Mouse (Mus musculus): ENCODE results near the gene Nhlrc2.
"Not testable (repeated sequence)": the region's sequence is repeated elsewhere in the genome, so short reads cannot be mapped to it uniquely, and the experiment has no call there.

Nhlrc2 gene

DNA sequence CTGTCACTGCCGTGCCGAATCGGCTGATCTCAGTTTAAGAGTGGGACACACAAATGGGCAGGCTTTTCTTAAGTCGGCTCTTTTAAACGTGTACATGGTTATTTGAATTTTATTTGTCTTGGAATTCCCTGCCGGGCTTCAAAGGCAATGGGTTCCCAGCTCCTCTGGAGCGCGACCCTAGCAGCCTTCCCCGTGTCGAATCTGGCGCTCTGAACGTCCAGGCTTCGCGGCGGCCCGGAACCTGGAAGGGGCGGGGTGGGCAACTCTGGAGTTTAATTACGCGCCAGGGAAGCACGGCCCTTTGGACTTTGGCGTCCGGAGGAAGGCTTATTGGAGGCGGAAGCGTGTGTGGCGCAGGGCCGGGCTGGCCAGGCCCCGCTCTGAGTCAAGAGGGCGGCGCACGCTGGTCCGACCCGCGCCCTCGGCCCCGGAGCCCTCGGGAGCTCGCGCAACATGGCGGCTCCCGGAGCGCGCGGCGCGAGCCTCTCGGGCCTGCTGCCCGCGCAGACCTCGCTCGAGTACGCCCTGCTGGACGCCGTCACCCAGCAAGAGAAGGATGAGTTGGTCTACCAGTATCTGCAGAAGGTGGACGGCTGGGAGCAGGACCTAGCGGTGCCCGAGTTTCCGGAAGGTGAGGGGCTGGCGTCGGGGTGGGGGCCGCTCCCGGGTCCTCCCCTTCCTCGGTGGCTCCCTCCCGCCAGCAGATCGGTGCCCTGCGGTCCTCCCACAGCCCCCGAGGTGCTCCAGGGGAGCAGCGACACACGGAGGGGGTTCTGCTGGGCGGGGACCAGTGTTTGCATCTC, at the start of gene Nhlrc2:
Gene Nhlrc2, plus strand, starts transcription at position 32 of the 803 bp plus-strand sequence.
- CTCF ChIA-PET = interaction anchor here in 2 of 4 experiments (0.6 to 0.7 kb wide), 2 partner anchors 50 to 117 kb away, joined by 3 to 5 read pairs; no protein-coding TSS in a partner anchor
- POLR2A ChIA-PET = interaction anchor here (0.6 to 1.6 kb wide), 25 partner anchors 11 to 1386 kb away, joined by 3 to 8 read pairs (median 3); no protein-coding TSS in a partner anchor

DNA sequence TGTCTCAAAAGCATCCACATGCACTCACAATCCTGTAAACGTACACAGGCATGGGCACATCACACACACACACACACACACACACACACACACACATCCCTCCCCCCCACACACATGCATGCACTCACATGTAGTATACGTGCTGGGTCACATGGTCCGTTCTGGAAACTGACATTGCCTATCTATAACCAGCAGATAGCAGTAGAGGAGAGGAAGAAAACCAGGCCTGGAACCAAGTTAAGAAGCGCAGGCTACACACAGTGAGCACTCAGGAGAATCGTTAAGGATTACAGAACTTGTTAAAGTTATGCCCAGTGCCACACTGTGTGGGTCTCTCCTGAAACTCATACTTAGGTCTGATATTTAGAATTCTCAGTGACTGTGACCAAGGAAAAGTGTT, 45.0 kb upstream of the Nhlrc2 start:
- CTCF ChIA-PET = interaction anchor here in 1 of 4 experiments (0.7 kb wide), 1 partner anchor 947 kb away, joined by 3 read pairs; no protein-coding TSS in a partner anchor
- POLR2A ChIA-PET = not testable (repeated sequence)

DNA sequence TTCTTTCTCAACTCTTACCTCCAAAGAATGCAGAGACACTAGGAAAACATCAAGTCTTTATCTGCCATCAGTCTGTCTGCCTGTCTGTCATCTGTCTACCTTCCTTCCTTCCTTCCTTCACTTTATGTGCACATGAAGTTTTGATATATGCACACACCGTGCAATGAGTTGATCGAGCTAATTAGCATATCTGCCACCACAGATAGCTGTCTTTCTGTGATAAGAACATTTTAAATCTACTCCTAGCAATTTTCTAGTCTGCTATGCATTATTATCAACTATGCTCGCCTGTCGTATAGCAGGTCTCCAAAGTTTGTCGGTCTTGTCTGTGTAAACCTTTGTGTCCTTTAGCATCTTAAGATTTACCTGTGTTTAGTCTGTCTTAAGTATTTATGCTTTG, 44.5 kb upstream of the Nhlrc2 start:
- ChIA-PET POLR2A (interaction anchor here in 1 of 4 experiments (0.7 kb wide), 1 partner anchor 15 kb away, joined by 3 read pairs; no protein-coding TSS in a partner anchor), CTCF (interaction anchor here in 1 of 4 experiments (0.9 kb wide), 1 partner anchor 20 kb away, joined by 3 read pairs; no protein-coding TSS in a partner anchor)

DNA sequence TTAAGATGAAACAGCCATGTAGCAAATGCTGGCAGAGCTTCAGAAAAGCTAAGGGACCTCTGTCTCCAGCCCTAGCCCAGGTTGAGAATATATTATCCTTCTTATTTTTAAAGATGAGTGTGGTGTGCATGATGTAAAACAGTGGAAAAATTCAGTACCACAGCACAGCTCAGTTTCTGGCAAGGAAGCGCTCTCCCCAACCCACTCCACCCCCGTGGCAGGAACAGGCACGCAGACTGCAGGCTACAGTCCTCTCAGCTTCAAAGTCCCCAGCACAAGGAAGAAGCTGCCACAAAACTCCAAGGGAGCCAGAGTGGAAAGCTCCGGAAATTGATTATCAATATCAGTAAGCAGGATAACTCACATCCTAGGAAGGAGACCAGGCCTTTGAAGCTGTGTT, 36.9 kb upstream of the Nhlrc2 start:
- CTCF ChIA-PET = interaction anchor here in 1 of 4 experiments (0.6 kb wide), 1 partner anchor 112 kb away, joined by 3 read pairs; no protein-coding TSS in a partner anchor
- POLR2A ChIA-PET = interaction anchor here in 3 of 4 experiments (0.5 to 2.2 kb wide), 13 partner anchors 8 to 265 kb away, joined by 3 to 14 read pairs (median 4); partner anchors contain the start of genes Dclre1a (in 1 of the 3) and Nhlrc2 (in 1 of the 3)

DNA sequence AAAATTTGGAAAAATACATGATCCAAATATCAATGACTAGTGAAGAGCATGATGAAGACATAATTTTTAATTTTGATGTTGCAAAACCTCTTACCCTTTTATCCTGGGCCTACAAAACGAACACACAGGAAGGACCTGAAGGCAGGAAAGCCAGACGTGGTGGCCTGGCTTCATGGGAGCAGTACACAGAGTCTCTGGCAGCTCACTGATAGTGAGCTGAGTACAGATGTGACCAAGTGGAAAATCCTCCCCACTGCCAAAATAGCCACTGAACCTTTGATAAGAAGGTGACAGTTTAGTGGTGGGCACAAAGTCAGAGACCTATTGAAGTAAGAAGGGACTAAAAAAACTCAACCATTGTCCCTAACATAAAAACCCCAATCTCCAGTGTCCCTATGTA, 34.5 kb upstream of the Nhlrc2 start:
- POLR2A ChIA-PET = interaction anchor here in 2 of 4 experiments (0.5 to 1.5 kb wide), 4 partner anchors 31 to 943 kb away, joined by 3 read pairs; no protein-coding TSS in a partner anchor

DNA sequence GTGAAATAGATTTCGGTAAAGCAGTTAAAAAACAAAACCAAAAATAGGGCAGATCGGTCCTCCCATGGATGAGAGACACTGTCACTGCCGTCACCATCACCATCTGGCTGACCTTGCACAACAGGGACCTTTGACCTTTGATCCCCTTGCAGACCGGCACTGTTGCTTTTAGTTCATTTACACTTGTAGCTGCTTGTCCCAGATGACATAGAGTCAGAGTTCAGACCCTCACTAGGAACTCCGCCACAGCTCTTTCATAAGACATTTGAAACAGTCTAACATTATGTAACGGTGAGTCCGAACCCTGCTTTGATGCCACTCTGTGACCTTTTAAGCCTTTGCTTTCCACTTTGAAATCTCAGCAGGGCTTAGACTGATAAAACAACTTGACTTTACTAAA, 28.7 kb upstream of the Nhlrc2 start:
- CTCF ChIA-PET = not testable (repeated sequence)
- POLR2A ChIA-PET = interaction anchor here in 2 of 4 experiments (1.3 to 1.9 kb wide), 2 partner anchors 8 kb away, joined by 4 to 5 read pairs; no protein-coding TSS in a partner anchor

More for the DNA sequence above, 34.5 kb upstream of the Nhlrc2 start:
- CTCF ChIA-PET = interaction anchor here in 2 of 4 experiments (0.5 to 0.6 kb wide), 2 partner anchors 19 to 281 kb away, joined by 3 read pairs; no protein-coding TSS in a partner anchor

DNA sequence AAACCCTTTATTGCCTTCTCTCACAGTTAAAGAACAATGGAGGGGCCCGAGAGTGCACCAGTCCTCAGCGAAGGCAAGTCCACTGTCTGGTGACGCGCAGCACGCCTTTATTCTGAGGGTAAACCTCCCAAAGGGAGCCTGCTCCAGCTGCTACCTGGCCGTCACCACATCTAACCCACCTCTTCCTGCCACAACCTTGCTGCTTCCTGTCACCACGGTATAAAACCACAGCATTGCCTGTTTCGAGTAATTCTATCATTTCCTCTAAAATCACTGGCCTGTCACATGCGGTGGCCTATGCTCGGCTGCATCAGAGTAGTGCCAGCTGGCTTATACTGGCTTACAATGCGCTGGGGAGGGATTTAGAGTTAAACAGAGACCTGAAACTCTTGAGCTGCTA, 17.5 kb upstream of the Nhlrc2 start:
- POLR2A ChIA-PET = interaction anchor here in 3 of 4 experiments (0.6 to 1.6 kb wide), 4 partner anchors 9 to 198 kb away, joined by 3 to 6 read pairs (median 4); partner anchors contain the start of genes Dclre1a (in 1 of the 3) and Nhlrc2 (in 1 of the 3)

DNA sequence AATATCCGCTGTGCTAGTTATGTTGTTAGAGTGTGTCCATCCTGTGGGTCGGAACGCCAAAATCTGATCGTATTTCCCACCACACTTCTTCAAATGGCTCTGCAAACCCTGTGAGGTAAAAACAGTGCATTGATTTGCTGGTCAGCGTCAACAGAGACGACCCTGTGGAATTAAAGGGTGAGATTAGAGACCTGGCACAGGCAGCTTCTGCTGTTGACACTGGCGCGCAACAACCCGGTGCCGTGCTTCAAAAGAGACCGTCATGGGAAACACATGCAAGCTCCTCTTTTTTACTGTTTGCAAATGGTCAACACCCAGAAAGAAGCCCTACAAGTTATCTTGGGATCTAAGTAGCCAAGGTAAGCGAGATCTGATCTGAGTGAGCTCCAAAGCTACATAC, 16.8 kb upstream of the Nhlrc2 start:
- ChIA-PET CTCF (no interaction called here), POLR2A (interaction anchor here in 1 of 4 experiments (1.1 to 1.6 kb wide), 2 partner anchors 9 to 16 kb away, joined by 4 to 5 read pairs; partner anchors contain the start of genes Dclre1a and Nhlrc2)

More for the DNA sequence above, 17.5 kb upstream of the Nhlrc2 start:
- CTCF ChIA-PET = interaction anchor here in 1 of 4 experiments (0.7 kb wide), 1 partner anchor 620 kb away, joined by 3 read pairs; no protein-coding TSS in a partner anchor

DNA sequence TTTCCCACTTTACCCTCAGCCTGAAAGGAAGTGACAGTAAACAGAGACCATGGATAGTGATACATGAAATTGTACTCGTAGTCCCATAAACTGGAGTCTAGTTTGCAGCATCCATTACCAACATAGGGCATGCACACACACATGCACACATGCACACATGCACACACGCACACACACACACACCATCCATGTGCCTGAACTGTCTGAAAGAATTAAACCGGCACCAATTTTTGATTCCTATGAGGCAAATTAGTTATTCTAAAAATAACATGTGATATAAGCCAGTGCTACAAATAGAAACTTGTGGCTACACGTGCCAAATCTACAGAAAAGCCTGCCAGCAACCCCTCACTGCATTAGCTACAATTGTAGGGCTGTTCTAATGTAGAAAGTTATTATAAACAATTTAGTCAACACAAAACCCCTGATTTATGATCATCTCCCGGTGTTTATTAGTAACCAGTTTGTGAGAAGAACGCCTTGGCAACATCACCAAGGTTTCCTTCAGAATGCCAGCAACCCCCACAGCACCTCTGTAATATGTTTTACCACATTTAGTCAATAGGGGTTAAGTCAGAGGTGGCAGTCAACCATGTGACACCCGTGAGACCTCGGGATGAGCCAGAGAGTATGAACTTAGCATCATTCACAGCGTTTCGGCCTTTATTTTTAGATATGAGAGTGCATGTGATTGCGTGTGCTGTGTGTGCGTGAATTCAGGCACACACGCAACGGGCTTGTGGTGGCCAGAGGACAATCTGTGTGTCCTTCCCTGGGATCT, 14.6 kb upstream of the Nhlrc2 start:
- POLR2A ChIA-PET = interaction anchor here in 1 of 4 experiments (0.9 to 1.0 kb wide), 2 partner anchors 11 to 229 kb away, joined by 3 read pairs; no protein-coding TSS in a partner anchor
- CTCF ChIA-PET = no interaction called here

DNA sequence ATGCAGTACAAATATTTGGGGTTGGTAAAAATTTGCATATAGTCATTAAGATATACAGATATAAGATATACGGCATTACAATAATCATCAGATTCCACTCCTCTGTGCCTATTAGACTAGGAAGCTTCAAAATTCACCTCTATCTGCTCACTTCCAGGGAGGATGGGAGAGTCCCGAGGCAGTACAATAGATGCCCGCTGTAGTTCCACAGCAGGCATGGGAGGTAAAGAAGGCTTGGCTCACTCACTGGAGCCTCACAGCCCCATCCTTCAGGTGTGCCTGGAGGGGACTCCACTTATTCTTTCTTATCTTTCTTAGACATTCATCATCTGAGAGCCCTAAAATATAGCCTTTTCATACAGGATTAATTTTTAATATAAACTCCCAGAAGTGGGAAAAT, 13.7 kb upstream of the Nhlrc2 start:
- CTCF ChIA-PET = no interaction called here
- POLR2A ChIA-PET = interaction anchor here in 2 of 4 experiments (0.6 to 0.9 kb wide), 2 partner anchors 11 to 95 kb away, joined by 3 to 4 read pairs; no protein-coding TSS in a partner anchor

DNA sequence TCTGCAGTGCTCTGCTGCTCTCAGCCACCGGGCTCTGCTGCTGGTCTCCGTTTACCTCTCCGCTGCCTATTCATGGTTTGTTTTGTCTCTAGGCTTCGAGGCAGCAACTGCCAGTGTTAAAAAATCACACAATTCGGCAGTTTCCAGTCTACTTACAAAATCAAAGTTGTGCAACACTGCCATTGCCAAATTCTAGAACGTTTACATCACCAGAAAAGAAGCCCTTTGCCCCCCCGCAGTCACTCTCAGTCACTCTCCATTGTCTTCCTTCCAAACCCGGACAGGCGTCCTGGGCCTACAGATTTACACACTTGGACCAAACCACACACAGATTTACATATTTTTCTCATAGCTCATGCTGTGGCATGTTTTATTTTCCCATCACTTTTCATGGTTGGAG, 13.0 kb upstream of the Nhlrc2 start:
- ChIA-PET POLR2A (interaction anchor here in 1 of 4 experiments (0.6 kb wide), 1 partner anchor 94 kb away, joined by 4 read pairs; no protein-coding TSS in a partner anchor), CTCF (interaction anchor here in 1 of 4 experiments (0.6 kb wide), 1 partner anchor 301 kb away, joined by 8 read pairs; no protein-coding TSS in a partner anchor)

DNA sequence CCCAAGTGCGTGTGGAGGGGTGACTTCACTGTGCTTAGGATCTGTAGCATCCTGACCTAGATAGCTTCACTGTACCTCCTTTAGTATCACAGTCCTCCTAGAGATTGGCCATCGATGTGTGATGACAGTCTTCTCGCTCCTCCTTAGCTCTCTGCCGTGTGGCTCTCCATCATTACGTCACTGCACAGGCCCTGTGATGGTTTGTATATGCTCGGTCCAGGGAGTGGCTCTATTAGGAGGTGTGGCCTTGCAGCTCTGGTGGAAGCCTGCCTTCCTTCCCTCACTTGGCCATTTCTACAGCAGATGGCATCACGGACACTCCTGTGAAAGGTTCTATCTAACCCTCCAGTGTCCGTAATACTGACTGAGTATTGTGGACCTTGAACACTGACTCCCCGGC, 12.3 kb upstream of the Nhlrc2 start:
- CTCF ChIA-PET = no interaction called here
- POLR2A ChIA-PET = interaction anchor here in 1 of 4 experiments (0.9 kb wide), 1 partner anchor 25 kb away, joined by 3 read pairs; no protein-coding TSS in a partner anchor

DNA sequence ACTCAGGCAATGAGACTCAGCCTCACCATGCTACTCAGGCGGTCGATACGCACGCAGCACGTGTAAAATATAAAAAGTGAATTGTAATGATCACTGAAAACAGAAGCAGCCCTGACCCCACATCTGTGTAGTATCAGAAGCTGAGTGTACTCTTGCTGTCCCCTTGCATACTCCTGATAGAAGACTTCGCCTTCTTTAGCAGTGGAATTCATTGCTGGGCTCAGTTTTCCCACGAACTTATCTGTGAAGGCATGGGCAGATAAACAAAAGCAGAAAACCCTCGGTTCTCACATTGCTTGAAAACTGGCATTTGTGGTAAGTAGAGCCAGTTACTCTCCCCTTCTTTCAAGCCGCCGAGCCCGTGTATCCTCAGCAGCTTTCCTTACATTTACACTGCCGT, 4.7 kb upstream of the Nhlrc2 start:
- ChIA-PET CTCF (interaction anchor here in 1 of 4 experiments (0.8 kb wide), 1 partner anchor 143 kb away, joined by 3 read pairs; no protein-coding TSS in a partner anchor), POLR2A (interaction anchor here in 1 of 4 experiments (0.6 to 0.7 kb wide), 2 partner anchors 13 to 119 kb away, joined by 3 to 4 read pairs; no protein-coding TSS in a partner anchor)

DNA sequence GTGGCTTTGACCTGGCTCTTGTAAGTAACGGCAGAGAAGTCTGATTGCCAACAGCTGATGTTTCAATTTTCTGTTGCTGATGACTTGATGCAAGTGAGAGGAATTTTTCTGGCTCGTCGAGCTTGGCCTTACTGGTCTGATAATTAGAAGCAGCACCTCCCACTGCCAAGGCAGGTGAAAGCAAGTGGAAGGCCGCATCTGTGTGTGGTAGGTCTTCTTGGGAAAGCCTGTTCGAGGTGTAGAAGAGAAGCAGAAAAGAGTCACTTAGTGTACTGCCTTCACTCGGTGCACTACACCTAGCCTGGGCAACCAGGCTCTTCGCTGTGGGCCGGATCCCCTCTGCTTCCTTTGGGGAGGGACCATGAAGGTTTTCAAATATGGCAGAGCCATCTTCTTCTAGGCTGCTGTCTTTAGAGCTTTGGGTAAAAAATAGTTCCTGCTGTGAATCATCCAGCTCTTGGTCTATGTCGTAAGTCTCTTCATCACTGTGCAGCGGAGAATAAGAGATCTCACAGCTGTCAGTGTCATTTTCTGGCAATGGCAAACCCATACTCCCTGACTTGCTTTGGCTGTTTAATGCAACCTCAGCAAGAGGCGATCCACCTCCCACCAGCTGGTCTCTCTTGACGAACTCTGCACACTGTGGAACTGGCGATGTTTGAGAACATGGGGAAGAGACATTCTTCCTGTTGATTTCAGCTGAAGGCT, 3.2 kb upstream of the Nhlrc2 start:
- POLR2A ChIA-PET = interaction anchor here in 2 of 4 experiments (0.7 to 0.8 kb wide), 2 partner anchors 11 to 63 kb away, joined by 3 read pairs; no protein-coding TSS in a partner anchor
- CTCF ChIA-PET = no interaction called here

DNA sequence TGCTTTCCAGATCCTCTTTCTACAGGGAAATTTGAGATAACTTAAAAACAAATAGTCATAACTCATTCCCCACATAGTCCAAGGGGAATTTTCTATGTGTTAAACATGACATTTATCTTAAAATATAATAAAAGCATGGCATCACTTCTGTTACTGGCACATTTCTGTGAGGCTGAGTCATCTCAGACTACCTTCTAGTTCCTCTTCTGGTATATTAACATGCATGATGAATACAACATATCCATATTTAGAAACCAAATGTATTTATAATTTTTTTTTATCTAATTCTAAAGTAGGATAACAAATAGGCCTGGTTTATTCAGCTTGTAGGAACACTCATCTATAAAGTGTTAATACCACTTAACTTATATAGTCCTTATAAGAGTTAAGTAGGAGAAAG, 2.0 kb upstream of the Nhlrc2 start:
- CTCF ChIA-PET = no interaction called here
- POLR2A ChIA-PET = no interaction called here

DNA sequence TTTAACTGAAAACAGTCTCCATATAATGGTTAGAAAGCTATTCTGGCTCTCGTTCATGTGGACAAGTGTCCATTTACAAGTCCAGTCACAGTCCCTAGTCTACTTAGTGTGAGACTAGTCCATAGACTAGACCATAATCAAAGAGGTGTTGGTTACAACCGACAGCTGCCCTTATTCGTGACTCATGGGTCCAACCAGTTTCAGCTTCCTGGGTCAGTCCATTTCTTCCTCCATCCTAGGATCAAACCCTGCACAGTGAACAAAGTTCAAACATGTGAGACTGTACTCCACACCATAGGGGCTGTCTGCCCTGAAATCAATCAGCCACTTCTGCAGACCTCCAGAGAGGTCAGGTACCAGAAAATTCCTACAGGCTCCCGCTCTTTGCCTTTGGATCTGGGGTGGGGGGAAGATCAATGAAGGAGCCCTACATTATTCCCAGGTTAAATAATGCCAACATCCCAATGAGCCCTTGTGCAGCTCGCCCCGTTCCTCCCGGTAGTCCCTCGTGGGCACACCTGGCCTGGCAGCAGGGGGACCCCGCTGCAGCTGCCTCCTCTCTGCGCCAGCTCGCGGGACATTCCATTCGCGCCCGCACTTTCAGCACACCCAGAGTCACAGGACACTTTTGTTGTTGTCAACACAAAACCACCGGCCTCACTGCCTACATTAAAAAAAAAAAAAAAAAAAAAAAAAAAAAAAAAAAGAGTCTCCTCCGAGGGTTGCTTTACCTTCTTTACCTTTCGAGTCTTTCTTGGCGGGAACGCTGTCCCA, 418 bp upstream of the Nhlrc2 start, which contains the start of gene Dclre1a:
Gene Dclre1a, minus strand, starts transcription at position 767 of the 774 bp plus-strand sequence.
- ChIA-PET POLR2A (interaction anchor here (0.5 to 1.6 kb wide), 31 partner anchors 8 to 1385 kb away, joined by 3 to 7 read pairs (median 3); no protein-coding TSS in a partner anchor), CTCF (interaction anchor here in 3 of 4 experiments (0.6 to 0.7 kb wide), 4 partner anchors 31 to 164 kb away, joined by 3 to 7 read pairs (median 5); no protein-coding TSS in a partner anchor)

Measured in embryonic stem cell, embryonic (primary cell).